Mouse (Mus musculus) gastrocnemius, postnatal 10 days (tissue): ENCODE data around the gene Gzmc. TPM values are rescaled to one million over a fixed set of nuclear protein-coding genes. Genes with fewer than 3 reads are reported as not detected.
"Not testable (repeated sequence)": the region's sequence is repeated elsewhere in the genome, so short reads cannot be mapped to it uniquely, and the experiment has no call there.

Experiments used
- DNase-seq: peaks from one replicate; pipeline ENCODE4 v3.0.0; 2021; ENCODE audit warnings: mixed read lengths
- long read RNA-seq, 2 experiments: library from polyadenylated mRNA; stranded (forward); transcript quantifications; one replicate each; pipeline ENCODE4 v2.0.0; 2021
- total RNA-seq, 2 experiments: library from RNA; stranded (reverse); gene quantifications; 2 replicates each; pipeline ENCODE4 v1.2.3; 2021

Gzmc gene
- total RNA-seq: not detected
- long read RNA-seq, experiment 1: 0 reads
- long read RNA-seq, experiment 2: 0 reads

GRCm38 (mm10) chr14:56234556-56234955 lies at the start of gene Gzmc:
TSS of gene Gzmc (minus strand) at chr14:56234656.
- DNase-seq: no peak

GRCm38 (mm10) chr14:56283816-56284215 lies 49.4 kb upstream of the Gzmc start:
- no peak for DNase-seq

GRCm38 (mm10) chr14:56281090-56281489 lies 46.6 kb upstream of the Gzmc start:
- no peak for DNase-seq

- DNase-seq: not testable (repeated sequence)
These were observed 44.2 kb upstream of the Gzmc start for GRCm38 (mm10) chr14:56278691-56279090.

GRCm38 (mm10) chr14:56276096-56276495 lies 41.6 kb upstream of the Gzmc start:
- not testable (repeated sequence) for DNase-seq

- DNase-seq: no peak
These were observed 31.7 kb upstream of the Gzmc start for GRCm38 (mm10) chr14:56266109-56266508.

- DNase-seq: no peak
These were observed 27.7 kb upstream of the Gzmc start, which contains the start of gene Gzmb for GRCm38 (mm10) chr14:56262153-56262552. TSS of gene Gzmb (minus strand) at chr14:56262260.

GRCm38 (mm10) chr14:56240409-56240808 lies 6.0 kb upstream of the Gzmc start:
- DNase-seq: no peak

GRCm38 (mm10) chr14:56211317-56211716 lies 23.1 kb downstream of the Gzmc start, which contains the start of gene Gzmf:
TSS of gene Gzmf (minus strand) at chr14:56211417.
- DNase-seq: no peak

GRCm38 (mm10) chr14:56205613-56206012 lies 28.8 kb downstream of the Gzmc start:
- no peak for DNase-seq

GRCm38 (mm10) chr14:56205021-56205420 lies 29.4 kb downstream of the Gzmc start:
- DNase-seq: peak; percentile 24

GRCm38 (mm10) chr14:56203975-56204374 lies 30.5 kb downstream of the Gzmc start:
- peak; percentile 69 for DNase-seq

GRCm38 (mm10) chr14:56186946-56187345 lies 47.5 kb downstream of the Gzmc start:
- no peak for DNase-seq

GRCm38 (mm10) chr14:56186521-56186920 lies 47.9 kb downstream of the Gzmc start:
- DNase-seq: no peak

Other genes starting within 250 kb of the Gzmc start
- not detected for gene Mcpt1, start 216.7 kb downstream of the Gzmc start, total RNA-seq
- gene Mcpt9, start 204.2 kb downstream of the Gzmc start, total RNA-seq: not detected
- not detected for gene Mcpt2, start 192.6 kb downstream of the Gzmc start, total RNA-seq
- gene Mcpt4, start 172.3 kb downstream of the Gzmc start, total RNA-seq: 10 to 100 TPM; 12.7 to 13.9 TPM
- gene Mcpt8, start 149.4 kb downstream of the Gzmc start, total RNA-seq: under 1 TPM in 1 of 2 experiments, not detected in 1; 0.43 TPM
- gene Ctsg, start 132.1 kb downstream of the Gzmc start, total RNA-seq: under 1 TPM in 1 of 2 experiments, not detected in 1; 0.97 TPM
- gene Gzme, start 114.0 kb downstream of the Gzmc start, total RNA-seq: not detected
- not detected for gene Gzmd, start 102.0 kb downstream of the Gzmc start, total RNA-seq
- gene Gzmg, start 75.1 kb downstream of the Gzmc start, total RNA-seq: not detected
- not detected for gene Gzmn, start 60.1 kb downstream of the Gzmc start, total RNA-seq
- gene Gzmf, start 23.2 kb downstream of the Gzmc start, total RNA-seq: not detected
- gene Gzmb, start 27.6 kb upstream of the Gzmc start, total RNA-seq: not detected
- not detected for gene Atp12a, start 130.4 kb upstream of the Gzmc start, total RNA-seq
- not detected for gene Rnf17, start 167.9 kb upstream of the Gzmc start, total RNA-seq